Mouse (Mus musculus) E14TG2a.4 (cell line): ENCODE measurements at regions not wholly inside any gene's neighbourhood (a gene's known extent, or its start where the extent isn't known, plus 50 kb on each side); places are given as distances from the start of the nearest gene placed in this dataset.

Experiments
- H3K27me3 ChIP-seq: 2 replicates; pipeline ENCODE4 v1.6.1; 2014; ENCODE audit warnings: low read length, control low read depth; ENCODE audit not compliant: insufficient read depth
- H3K36me3 ChIP-seq: 2 replicates; pipeline ENCODE4 v1.6.1; 2014; ENCODE audit warnings: low read length, control low read depth; ENCODE audit not compliant: insufficient read depth
- H3K4me1 ChIP-seq: replicated peaks from 2 replicates; pipeline ENCODE4 v1.6.1; 2014; ENCODE audit warnings: low read depth, low read length, control low read depth
- H3K4me3 ChIP-seq: replicated peaks from 2 replicates; pipeline ENCODE4 v1.5.1; 2014; ENCODE audit warnings: mild to moderate bottlenecking, low read length
- H3K9me3 ChIP-seq: 2 replicates; pipeline ENCODE4 v1.6.1; 2014; ENCODE audit warnings: low read length, control low read depth
- CTCF ChIP-seq: conservative IDR thresholded peaks from 2 replicates; pipeline ENCODE4 v1.5.1; 2014; ENCODE audit warnings: low read length
- NANOG ChIP-seq: IDR thresholded peaks from 2 replicates; pipeline ENCODE4 v1.6.1; 2014; ENCODE audit warnings: borderline replicate concordance, low read length, mixed read lengths
- POU5F1 ChIP-seq: IDR thresholded peaks from 2 replicates; pipeline ENCODE4 v1.6.1; 2014; ENCODE audit warnings: low read length, borderline replicate concordance

GRCm38 (mm10) chr3:155352277-155352802 is 259.1 kb downstream of the Lrriq3 start:
- Histone ChIP-seq H3K4me1 (no peaks in the 10 kb centered on the region), H3K4me3 (no peak overlapping the region)

GRCm38 (mm10) chr3:155360399-155360798 is 267.2 kb downstream of the Lrriq3 start:
- TF ChIP-seq POU5F1 (no peak), NANOG (no peak), CTCF (no peak)
- H3K9me3 ChIP-seq = no peaks in the 10 kb centered on the region
- H3K36me3 ChIP-seq = no peaks in the 10 kb centered on the region
- H3K4me1 ChIP-seq = no peaks in the 10 kb centered on the region
- no peaks in the 10 kb centered on the region for H3K27me3 ChIP-seq
- no peak overlapping the region for H3K4me3 ChIP-seq

More at GRCm38 (mm10) chr3:155352277-155352802, 259.1 kb downstream of the Lrriq3 start:
- H3K9me3 ChIP-seq = no peaks in the 10 kb centered on the region
- TF ChIP-seq CTCF (no peak), NANOG (no peak), POU5F1 (no peak)
- no peaks in the 10 kb centered on the region for H3K36me3 ChIP-seq
- no peaks in the 10 kb centered on the region for H3K27me3 ChIP-seq

- Histone ChIP-seq H3K4me1 (no peaks in the 10 kb centered on the region), H3K27me3 (no peaks in the 10 kb centered on the region), H3K9me3 (no peaks in the 10 kb centered on the region)
Measured at GRCm38 (mm10) chr3:155370716-155371115, 277.5 kb downstream of the Lrriq3 start.

GRCm38 (mm10) chr3:155373591-155373990 is 280.4 kb downstream of the Lrriq3 start:
- Histone ChIP-seq H3K9me3 (no peaks in the 10 kb centered on the region), H3K36me3 (no peaks in the 10 kb centered on the region), H3K4me3 (no peak overlapping the region), H3K4me1 (no peaks in the 10 kb centered on the region), H3K27me3 (no peaks in the 10 kb centered on the region)
- no peak for TF ChIP-seq NANOG
- no peak for TF ChIP-seq CTCF
- TF ChIP-seq POU5F1 = no peak

More at GRCm38 (mm10) chr3:155370716-155371115, 277.5 kb downstream of the Lrriq3 start:
- no peak overlapping the region for H3K4me3 ChIP-seq
- no peak for TF ChIP-seq CTCF
- TF ChIP-seq POU5F1 = no peak
- no peak for TF ChIP-seq NANOG
- H3K36me3 ChIP-seq = no peaks in the 10 kb centered on the region

- H3K27me3 ChIP-seq = no peaks in the 10 kb centered on the region
- TF ChIP-seq NANOG = no peak
- no peak for TF ChIP-seq POU5F1
- TF ChIP-seq CTCF = no peak
- no peaks in the 10 kb centered on the region for H3K4me1 ChIP-seq
- no peaks in the 10 kb centered on the region for H3K36me3 ChIP-seq
- H3K4me3 ChIP-seq = no peak overlapping the region
- no peaks in the 10 kb centered on the region for H3K9me3 ChIP-seq
Measured at GRCm38 (mm10) chr3:155381910-155382309, 288.7 kb downstream of the Lrriq3 start.

- TF ChIP-seq CTCF = no peak
- TF ChIP-seq NANOG = no peak
- no peak for TF ChIP-seq POU5F1
- H3K27me3 ChIP-seq = no peaks in the 10 kb centered on the region
- H3K36me3 ChIP-seq = no peaks in the 10 kb centered on the region
- no peaks in the 10 kb centered on the region for H3K4me1 ChIP-seq
- H3K9me3 ChIP-seq = no peaks in the 10 kb centered on the region
- no peak overlapping the region for H3K4me3 ChIP-seq
Measured at GRCm38 (mm10) chr3:155382817-155383216, 289.6 kb downstream of the Lrriq3 start.

- Histone ChIP-seq H3K36me3 (no peaks in the 10 kb centered on the region), H3K4me1 (no peaks in the 10 kb centered on the region), H3K9me3 (no peaks in the 10 kb centered on the region), H3K4me3 (no peak overlapping the region), H3K27me3 (no peaks in the 10 kb centered on the region)
- no peak for TF ChIP-seq POU5F1
- TF ChIP-seq CTCF = no peak
- TF ChIP-seq NANOG = no peak
Measured at GRCm38 (mm10) chr3:155390666-155391065, 297.4 kb downstream of the Lrriq3 start.

GRCm38 (mm10) chr3:155396134-155396533 is 302.9 kb downstream of the Lrriq3 start:
- Histone ChIP-seq H3K36me3 (no peaks in the 10 kb centered on the region), H3K4me3 (no peak overlapping the region), H3K27me3 (no peaks in the 10 kb centered on the region), H3K4me1 (no peaks in the 10 kb centered on the region), H3K9me3 (no peaks in the 10 kb centered on the region)
- TF ChIP-seq POU5F1 = no peak
- no peak for TF ChIP-seq NANOG
- TF ChIP-seq CTCF = no peak

GRCm38 (mm10) chr3:155401763-155402162 is 308.5 kb downstream of the Lrriq3 start:
- no peaks in the 10 kb centered on the region for H3K36me3 ChIP-seq
- H3K4me3 ChIP-seq = no peak overlapping the region
- TF ChIP-seq CTCF = no peak
- no peak for TF ChIP-seq NANOG
- H3K9me3 ChIP-seq = no peaks in the 10 kb centered on the region
- no peaks in the 10 kb centered on the region for H3K4me1 ChIP-seq
- no peaks in the 10 kb centered on the region for H3K27me3 ChIP-seq
